Mouse (Mus musculus): Measurements from ENCODE around the gene Slc16a12. TPM values are rescaled to one million over a fixed set of nuclear protein-coding genes. Genes with fewer than 3 reads are reported as not detected.

Gene Slc16a12
- polyA plus RNA-seq, 1 experiment = 2.0 TPM

DNA sequence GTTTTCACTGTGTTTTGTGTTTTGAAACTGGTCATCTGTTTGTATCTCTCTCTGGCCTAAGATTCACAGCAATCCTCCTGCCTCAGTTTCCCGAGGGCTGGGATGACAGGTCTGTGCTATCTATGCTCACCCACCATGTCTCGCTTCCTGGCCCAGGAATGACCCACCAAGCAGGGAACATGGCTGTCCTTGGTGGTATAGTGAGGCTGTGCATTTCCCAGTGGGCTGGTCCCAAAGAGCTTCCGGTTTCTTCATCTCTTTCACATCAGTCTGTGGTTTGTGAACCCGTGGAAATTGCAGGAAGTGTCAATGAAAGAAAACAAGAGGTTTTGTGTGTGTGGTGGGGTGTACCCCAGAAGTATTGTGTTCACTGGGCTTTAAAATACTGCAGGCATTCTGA, 122.4 kb downstream of the Slc16a12 start:
- Histone ChIP-seq H3K4me3 (ENCODE audit: insufficient read depth, low read length) (no peak overlapping the region), H3K27ac (ENCODE audit: insufficient read depth, low read length) (no peak overlapping the region), H3K4me1 (ENCODE audit: control insufficient read depth, insufficient read depth, low read length) (no peaks in the 10 kb centered on the region)
- TF ChIP-seq POLR2A (IDR thresholded peaks at IDR 0.05; ENCODE audit: extremely low read depth, insufficient read depth, low read length) = no peak

DNA sequence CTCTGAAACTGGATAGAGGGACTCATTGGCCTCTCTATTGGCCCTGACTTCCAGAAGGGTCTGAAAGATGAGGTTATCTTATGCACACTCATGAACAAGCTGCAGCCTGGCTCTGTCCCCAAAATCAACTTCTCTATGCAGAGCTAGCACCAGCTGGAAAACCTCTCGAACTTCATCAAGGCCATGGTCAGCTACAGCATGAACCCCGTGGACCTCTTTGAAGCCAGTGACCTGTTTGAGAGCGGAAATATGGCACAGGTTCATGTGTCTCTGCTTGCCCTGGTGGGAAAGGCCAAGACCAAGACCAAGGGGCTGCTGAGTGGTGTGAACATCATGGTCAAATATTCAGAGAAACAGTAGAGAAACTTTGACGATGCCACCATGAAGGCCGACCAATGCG, 123.3 kb downstream of the Slc16a12 start:
- H3K4me3 ChIP-seq (ENCODE audit: insufficient read depth, low read length) = no peak overlapping the region
- H3K4me1 ChIP-seq (ENCODE audit: control insufficient read depth, insufficient read depth, low read length) = no peaks in the 10 kb centered on the region
- TF ChIP-seq POLR2A (IDR thresholded peaks at IDR 0.05; ENCODE audit: extremely low read depth, insufficient read depth, low read length) (no peak), CTCF (IDR thresholded peaks at IDR 0.05; ENCODE audit: extremely low read depth, insufficient read depth, low read length) (no peak)
- no peak overlapping the region for H3K27ac ChIP-seq (ENCODE audit: insufficient read depth, low read length)

DNA sequence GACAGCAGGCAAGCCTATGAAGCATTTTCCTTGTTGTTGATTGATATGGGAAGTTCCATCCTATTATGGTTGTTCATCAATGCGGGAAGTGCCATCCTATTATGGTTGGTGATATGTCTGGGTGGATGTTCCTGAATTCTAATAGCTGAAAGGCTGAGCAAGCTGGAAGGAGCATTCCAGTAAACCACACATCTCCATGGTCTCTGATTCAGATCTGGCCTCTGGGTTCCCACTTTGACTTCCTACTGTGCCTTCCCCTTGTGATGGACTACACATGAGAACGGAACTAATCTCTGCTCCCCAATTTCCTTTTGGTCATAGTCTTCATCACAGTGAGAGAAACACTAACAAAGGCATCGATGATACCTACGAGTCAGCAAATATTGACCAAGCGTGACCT, 126.2 kb downstream of the Slc16a12 start:
- no peak for TF ChIP-seq CTCF (IDR thresholded peaks at IDR 0.05; ENCODE audit: extremely low read depth, insufficient read depth, low read length)
- no peak for TF ChIP-seq POLR2A (IDR thresholded peaks at IDR 0.05; ENCODE audit: extremely low read depth, insufficient read depth, low read length)
- H3K4me1 ChIP-seq (ENCODE audit: control insufficient read depth, insufficient read depth, low read length) = no peaks in the 10 kb centered on the region
- no peak overlapping the region for H3K27ac ChIP-seq (ENCODE audit: insufficient read depth, low read length)
- no peak overlapping the region for H3K4me3 ChIP-seq (ENCODE audit: insufficient read depth, low read length)

Other genes starting within 250 kb of the Slc16a12 start
- gene Lipa, start 219.8 kb downstream of the Slc16a12 start, polyA plus RNA-seq (2012; rRNA removed) = 15.6 and 17.8 TPM in 2 replicates
- 5.1 and 6.7 TPM in 2 replicates for gene Ifit2, start 196.6 kb downstream of the Slc16a12 start, polyA plus RNA-seq (2012; rRNA removed)
- 15.3 and 16.9 TPM in 2 replicates for gene Ifit3, start 163.8 kb downstream of the Slc16a12 start, polyA plus RNA-seq (2012; rRNA removed)
- gene Ifit1bl1, start 145.3 kb downstream of the Slc16a12 start, polyA plus RNA-seq (2012; rRNA removed) = 2.9 TPM in 2 replicates
- gene Ifit3b, start 139.3 kb downstream of the Slc16a12 start, polyA plus RNA-seq (2012; rRNA removed) = 4.7 and 6.0 TPM in 2 replicates
- gene Ifit1bl2, start 106.5 kb downstream of the Slc16a12 start, polyA plus RNA-seq (2012; rRNA removed) = 0.54 and 0.62 TPM in 2 replicates
- gene Ifit1, start 106.4 kb downstream of the Slc16a12 start, polyA plus RNA-seq (2012; rRNA removed) = 3.3 and 5.3 TPM in 2 replicates
- gene Pank1, start 132.2 kb upstream of the Slc16a12 start, polyA plus RNA-seq (2012; rRNA removed) = 6.8 and 7.0 TPM in 2 replicates
- 0.74 and 0.77 TPM in 2 replicates for gene Kif20b, start 175.1 kb upstream of the Slc16a12 start, polyA plus RNA-seq (2012; rRNA removed)

All from cortical plate, adult 2 months (tissue).